Mouse (Mus musculus) thymus, postnatal 36 days (tissue): ENCODE data around the gene Tbc1d4.

ENCODE experiments used
- DNase-seq, 2 experiments: peaks; one replicate each; pipeline ENCODE4 v3.0.0; 2022; ENCODE audit warnings: mixed read lengths in 2 of 2

Tbc1d4 gene

DNA sequence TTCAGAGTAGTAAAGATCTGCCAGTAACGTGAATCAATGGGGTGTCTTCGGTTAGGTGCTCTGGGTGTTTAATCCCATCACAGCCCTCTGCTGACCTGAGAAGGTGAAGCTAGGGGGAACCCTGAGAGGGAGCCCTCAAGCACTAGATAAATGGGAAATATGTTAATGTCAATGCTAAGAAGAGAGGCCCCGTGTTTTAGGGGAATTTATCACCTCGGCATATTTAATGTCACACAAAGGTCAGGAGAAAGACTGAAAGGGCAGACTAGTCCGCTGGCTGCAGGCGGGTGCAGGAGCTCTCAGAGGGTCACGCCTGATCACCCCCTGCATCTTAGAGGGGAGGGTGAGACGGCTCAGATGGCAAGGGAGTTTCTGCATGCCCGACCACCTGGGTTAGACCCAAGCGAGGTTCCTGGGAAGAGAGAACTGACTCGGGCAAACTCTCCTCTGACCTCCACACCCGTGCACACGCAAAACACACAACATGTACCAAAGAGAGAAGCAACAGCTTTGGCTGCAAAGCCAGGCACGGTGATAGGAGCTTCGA lies 120.7 kb downstream of the Tbc1d4 start:
- no peak for DNase-seq

DNA sequence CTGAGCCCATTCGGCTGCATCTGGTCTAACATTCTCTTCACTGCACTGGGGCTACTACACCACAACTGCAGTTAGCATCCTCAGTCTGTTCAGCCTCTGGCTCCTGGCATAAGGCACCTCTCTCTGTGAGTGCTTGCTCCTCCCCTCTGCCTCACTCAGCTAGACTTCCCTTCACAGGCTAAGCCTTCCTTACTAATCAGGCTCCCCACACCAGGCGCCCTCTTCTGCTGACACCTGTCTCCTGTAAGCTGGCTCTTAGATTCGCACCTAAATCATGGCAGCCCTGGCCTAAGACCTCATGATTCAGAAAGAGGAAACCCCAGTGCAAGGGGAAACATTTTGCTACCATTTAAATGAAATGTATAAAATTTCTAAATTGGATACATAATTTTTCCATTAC lies 122.4 kb downstream of the Tbc1d4 start:
- no peak for DNase-seq

DNA sequence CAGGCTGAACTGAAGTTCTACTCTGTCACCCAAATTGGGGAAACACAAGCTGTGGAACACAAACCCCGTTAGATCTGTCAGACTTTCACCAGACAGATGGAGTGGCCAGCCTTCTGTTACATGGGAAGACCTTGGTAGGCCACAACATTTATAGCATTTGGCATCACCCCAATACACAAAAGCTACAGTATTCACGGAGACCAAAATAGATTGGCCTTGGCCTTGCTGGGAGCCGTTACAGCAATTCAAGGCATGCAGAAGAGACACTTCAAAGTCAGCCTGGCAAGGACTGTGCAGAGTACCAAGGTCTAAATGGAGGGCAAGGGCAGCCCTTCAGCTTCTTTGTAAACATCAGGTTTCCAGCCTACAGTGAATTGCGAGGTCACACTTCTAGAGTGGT lies 125.8 kb downstream of the Tbc1d4 start:
- no peak for DNase-seq

DNA sequence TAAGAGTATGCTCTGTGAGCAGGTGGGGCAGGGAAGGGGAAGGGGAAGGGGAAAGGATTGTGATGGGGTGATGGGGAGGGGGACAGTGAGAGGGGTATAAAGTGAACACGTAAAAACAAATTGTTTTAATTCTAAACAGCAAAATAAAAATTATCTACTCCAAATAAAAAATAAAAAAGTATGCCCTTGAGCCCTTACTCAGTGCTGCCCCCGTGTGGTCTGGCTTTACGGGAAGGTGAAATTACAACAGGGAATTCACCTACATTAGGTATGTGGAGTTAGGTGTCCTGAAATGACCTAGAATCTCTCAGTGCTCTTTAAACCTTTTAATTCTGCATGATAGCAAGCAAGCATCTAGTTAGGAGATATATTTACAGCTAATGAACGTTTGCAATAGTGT lies 126.7 kb downstream of the Tbc1d4 start:
- peak; percentile 48 to 54 for DNase-seq

DNA sequence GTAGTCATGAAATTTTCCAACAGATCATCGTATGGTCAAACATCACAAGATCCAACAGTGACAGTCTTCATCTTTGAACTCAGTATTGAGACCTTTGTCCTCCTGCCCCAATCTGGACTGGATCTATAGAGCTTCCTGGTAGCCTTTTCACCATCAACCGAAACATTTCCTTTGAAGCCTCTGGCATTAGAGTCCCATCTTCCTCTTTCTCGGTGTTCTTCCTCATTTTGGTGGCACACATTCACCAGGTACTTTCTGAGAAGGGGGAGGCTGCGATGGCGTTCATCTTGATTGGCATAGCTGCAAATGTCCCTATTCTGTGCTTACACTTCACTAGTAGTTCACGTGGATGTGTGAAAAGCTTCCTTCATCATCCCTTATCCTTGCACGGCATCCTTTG lies 127.8 kb downstream of the Tbc1d4 start:
- DNase-seq = no peak

DNA sequence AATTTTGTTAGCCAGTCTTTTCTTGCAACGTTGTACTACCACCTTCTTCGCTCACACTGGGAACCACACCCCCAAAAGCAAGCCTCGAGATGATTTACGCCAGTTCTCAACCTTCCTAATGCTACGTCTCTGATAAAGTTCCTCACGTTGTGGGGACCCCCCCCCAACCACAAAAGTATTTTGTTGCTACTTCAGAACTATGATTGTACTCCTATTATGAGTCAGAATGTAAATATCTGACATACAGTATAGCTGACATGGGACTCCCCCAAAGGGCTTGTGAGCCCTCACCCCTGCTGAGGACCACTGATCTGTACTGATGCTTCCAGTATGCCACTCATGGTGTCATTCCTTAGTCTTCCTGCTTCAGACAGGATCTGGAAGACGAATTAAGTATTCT lies 128.4 kb downstream of the Tbc1d4 start:
- no peak for DNase-seq

DNA sequence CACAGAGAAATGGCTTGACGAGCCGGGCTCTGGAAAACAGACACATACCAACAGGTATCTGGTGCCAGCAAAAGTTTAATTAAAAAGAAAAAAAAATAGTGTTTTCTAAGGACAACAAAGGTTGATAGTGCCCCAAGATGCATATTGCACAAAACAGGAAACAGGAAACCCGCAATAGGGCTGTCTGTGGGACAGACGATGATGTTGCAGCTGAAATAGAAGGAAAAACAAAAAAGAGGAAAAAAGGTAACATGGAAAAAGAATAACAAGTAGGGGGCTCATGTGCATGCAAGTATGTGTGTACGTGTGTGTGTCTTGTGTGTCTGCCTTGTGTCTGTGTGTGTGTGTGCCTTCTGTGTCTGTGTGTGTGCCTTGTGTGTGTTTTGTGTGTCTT lies 131.2 kb downstream of the Tbc1d4 start:
- no peak for DNase-seq

DNA sequence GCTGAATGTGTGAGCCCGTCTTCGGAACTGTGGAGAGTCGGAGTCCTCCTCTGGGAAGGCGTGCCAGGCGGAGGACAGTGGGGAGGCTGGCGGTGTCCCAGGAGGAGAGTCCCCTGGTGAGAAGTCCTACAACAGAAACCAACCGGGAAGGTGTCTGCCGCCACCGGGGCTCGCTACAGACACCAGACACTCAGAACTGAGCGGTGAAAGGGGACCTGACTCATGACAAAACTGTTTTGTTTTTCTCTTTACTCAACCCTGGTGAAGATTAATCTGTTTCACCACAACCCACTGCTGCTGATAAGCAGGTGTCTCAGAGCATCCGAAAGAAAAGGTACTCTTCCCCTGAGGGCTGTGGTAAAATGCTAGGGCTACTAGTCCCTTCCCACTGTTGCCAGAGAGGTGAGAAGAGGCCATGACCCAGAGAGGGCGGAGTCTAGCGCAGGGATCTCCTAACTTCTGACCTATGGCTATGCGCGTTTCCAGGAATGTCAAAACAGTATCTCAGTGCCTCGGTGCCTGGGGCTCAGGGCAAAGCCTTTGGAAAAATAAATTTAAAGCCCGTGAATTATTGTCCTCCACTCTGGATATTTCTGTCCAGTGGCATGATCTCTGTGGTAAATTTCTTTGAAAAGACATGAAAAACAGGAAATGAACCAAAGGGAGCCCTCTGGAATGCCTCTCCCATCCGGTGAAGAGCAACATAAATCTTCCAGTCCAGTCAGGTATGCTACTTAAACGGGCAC lies 131.7 kb downstream of the Tbc1d4 start:
- DNase-seq = peak; percentile 44 to 47

DNA sequence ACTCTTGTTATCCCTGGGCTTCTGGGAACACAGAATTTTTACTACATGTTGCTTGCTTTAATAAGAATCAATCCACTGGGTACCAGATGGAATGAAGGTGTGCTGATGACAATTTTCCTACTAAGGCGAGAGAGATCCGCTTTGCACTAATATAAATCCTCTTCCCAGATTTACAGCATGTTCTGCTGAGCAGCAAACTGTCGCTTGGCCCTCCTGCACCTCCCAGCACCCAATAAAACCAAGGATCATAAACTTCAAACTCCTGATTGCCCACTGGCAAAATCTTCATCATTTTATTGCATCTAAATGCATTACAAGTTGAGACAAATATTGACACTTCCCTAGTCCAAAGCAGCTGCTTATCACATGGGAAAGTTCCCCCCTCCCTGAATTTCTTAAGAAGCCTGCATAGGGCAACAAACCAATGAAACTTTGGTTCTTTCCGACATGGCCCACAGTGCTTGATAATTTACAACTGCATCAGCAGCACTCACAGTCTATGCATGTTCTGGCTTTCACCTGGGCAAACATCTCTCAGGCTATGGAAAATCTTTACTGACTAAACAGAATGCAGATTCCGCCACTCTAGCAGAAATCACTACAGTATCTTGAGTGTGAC lies 139.4 kb downstream of the Tbc1d4 start:
- DNase-seq = no peak

DNA sequence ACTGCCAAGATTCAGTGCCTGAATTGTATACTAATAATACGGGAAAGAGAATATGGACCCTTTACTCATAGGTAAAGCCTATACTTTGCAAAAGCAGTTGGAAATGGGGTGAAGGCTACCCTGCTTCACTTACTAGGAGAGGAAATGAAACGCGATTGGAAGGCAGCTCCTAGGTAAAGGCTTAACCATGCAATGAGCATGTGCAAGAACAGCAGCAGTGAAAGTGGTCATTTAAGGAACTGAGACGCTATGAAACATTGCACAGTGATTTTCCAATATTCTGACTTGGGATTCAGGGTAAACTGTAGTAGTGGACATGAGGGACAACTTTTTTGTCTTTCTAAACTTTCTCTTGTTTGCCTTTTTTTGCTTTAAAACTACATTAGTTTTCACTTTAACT lies 140.8 kb downstream of the Tbc1d4 start:
- no peak for DNase-seq

DNA sequence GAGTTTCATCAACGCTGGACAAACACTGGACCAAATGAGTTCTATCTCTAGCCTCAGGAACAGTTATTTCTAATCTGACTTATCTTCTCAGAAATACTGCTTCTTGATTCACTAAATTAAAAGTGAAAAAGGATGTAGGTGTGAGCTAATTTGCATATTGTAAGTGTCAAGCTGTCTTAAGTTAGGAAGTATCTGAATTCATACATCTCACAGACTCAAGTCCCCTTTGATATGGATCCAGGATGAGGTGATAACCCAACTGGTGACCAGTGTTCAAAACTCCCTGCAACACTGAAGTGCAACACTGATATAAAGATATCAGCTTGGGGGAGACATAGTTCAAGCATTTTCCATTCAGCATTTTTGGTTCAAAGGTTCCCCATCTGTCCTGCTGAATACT lies 141.5 kb downstream of the Tbc1d4 start:
- DNase-seq = no peak

DNA sequence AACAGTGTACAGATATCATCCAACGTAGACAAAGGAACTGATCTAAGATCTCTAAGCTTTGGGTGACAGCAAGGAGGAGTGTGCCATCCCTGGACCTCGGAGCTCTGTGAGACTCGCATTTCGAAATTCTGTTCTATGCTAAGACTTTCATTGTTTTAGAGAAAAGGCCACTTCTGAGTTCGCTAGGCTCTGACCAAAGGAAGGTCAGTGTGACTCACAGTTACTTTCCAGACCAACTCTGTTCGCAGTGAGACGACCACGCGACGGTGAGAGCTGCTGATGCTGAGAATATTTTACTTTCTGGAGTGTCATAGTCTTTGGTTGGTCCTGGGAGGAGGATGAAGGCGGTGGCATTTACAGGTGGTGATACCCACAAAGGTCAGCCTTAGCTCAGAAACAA lies 142.5 kb downstream of the Tbc1d4 start:
- DNase-seq = no peak

DNA sequence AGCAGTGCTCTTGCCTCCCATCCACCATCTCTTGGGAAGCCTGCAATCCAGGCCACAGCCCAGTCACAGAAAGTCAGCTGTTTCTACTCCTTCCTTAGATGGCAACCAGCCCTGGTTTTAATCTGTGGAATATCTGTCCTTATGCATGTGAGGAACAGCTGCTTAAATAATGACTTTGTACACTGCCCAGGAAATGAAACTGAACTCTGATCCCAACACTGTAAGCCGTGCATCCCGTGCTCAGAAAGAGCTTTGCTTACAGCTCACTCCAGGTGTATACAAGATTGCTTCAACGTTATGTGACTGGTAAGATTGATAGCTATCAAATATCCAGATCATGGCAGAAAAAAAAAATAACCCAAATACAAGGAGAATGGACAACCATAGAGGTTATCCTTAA lies 143.1 kb downstream of the Tbc1d4 start:
- no peak for DNase-seq

DNA sequence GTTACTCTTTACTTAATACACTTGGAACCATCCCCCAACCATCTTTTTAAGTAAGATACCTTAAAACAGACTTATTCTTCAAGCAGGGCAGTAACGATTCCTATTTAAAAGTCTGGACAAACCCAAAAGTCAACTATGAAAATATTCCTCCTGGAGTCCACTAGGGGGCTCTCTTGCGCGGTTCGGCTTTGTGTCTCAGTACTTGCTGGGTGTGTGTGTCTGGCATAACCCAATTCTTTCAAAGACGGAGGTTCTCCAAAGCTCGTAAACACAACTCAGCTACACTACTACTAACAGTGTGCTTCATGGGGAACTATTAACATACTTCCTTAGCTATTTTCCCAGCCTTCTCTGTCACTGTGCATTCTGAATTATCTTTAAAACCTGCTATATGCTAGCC lies 148.2 kb downstream of the Tbc1d4 start:
- peak; percentile 43 to 47 for DNase-seq

DNA sequence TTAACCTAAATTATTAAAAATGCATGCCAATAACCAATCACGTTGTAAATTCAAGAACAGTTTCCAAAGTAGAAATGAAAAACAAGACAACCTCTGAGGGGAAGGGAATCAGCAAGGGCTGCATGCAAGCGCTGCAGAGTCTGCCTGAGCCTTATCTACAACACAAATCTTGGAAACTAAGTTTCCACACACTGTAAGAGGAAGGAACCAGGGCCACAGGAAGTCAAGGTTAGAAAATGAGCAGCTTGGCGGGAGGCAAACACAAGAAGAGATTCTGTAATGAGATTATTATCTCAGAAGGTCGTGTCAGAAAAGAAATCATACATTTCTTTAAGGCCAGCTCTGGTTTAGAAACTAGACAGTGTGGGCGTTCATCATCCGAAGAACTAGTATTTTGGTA lies 156.1 kb downstream of the Tbc1d4 start:
- no peak for DNase-seq

DNA sequence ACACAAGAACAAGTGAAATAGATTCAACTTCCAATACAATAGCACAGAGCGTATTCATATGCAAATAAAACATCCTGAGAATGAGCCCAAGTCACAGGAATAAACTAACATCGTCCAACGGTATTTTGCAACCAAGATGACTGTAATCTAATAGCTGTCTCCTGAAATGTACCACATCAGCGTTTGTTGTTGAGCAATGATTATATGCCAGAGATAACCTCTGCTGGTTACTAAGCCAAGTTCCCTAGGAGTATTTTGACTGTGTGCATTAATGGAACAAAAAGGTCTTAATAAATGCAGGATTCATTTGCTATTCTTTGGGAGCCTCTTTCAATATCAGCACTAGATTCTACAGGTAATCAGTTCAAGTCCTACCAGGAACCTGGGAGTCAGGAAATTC lies 161.1 kb downstream of the Tbc1d4 start:
- DNase-seq = no peak

DNA sequence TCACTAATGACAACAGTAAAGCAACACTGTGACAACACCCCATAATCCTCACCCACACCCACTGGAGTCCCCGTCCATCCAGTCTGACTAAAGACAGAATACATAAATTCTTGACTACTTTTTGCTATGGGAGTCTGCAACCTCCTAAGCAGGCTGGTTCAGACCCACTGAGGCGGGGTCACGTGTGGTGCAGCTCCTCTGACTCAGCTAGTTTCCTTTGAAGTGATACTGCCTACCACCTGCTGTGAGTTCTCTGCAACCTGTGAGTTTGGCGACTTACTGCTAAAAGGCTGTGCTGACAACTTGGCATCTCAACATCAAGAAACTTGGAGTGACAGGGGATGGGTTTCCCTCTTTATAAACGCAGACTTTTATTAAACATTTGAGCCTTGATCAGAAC lies 163.8 kb downstream of the Tbc1d4 start:
- DNase-seq = no peak

DNA sequence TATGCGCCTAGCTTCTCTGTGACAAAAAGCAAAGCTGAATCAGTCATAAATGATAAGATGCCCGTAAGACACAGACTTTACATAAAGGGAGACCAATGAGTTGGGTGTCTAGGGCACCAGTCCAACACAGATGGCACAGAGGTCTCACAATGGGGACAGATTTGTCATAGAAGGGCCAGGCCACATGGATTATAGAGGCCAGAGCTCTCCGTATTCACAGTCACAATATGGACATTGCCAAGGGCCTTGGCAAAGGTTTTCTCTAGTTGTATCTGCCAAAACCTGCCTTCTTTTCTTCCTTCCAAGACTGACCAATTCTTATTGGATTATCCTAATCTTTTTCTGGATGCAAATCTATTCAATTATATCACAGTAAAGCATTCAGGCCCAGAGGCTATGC lies 171.1 kb downstream of the Tbc1d4 start:
- no peak for DNase-seq

DNA sequence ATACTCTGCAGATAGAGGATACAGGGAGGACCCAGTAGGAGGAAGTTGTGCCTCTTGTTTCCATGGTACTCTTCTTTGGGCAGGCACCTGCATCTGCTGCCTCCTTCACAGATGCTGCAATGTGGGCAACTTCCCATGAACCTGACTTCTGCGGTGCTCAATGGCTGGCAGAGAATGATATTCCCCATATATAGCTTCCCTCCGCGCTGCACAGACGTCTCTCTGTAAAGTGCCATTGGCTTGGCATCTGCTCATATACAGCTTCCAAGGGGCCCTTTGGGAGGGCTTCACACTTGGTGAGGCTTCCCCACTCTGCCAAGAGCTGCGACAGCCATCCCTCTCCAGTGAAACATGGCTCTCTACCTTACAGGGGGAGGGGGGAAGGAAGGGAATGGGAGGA lies 178.5 kb downstream of the Tbc1d4 start:
- DNase-seq = no peak

DNA sequence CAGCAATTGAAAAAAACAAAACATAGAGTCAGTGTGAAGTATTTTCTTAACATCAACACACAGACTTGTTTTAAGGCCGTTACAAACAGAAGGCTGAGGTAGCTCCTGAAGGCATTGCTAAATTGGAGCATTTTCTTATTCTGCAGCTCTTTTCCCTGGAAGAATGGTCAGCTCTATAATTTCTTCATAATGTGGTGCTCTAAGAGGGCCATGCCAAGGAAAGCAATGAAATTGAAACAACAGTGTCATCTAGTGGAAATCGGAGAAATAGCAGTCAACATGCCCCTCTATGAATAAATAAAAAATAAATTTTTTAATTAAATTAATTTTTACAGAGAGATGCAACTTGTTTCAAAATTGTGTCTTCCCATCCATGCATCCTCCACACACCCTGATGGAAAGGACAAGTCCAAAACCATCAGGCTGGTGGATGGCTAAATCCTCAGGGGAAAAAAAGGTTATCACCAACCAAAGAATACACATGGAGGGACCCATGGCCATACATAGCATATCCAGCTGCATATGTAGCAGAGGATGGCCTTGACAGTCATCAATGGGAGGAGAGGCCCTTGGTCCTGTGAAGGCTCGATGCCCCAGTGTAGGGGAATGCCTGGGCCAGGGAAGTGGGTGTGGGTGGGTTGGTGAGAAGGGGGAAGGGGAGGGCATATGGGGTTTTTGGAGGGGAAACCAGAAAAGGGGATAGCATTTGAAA lies 180.0 kb downstream of the Tbc1d4 start:
- no peak for DNase-seq

DNA sequence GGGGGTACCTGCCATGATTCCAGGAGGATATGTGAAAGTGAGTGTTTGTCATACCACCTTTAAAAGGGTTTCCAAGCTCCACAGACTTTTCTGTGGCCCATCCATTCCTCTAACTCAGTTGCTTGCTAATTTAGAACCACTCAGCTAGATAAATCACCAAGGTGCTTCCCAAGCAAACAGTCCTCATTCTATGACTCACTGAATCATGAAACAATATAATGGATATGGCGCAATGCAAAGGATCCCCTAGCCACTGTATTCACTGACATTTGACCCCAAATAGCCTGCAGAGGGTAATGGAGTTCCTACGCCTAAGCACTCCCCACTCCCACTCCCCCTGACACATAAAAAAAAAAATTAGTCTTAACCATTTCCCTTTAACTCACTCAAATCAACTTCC lies 191.3 kb downstream of the Tbc1d4 start:
- no peak for DNase-seq
